Mouse (Mus musculus) lung, postnatal 25 days (tissue): ENCODE results near the gene Scml2.
"Not testable (repeated sequence)": the region's sequence is repeated elsewhere in the genome, so short reads cannot be mapped to it uniquely, and the experiment has no call there.

Source experiments
- DNase-seq: peaks from one replicate; pipeline ENCODE4 v3.0.0; 2022; ENCODE audit warnings: low spot score

Scml2 gene

GRCm38 (mm10) chrX:161116893-161117292 lies at the start of gene Scml2:
Gene Scml2, plus strand, starts transcription at chrX:161117193.
- DNase-seq: not testable (repeated sequence)

GRCm38 (mm10) chrX:161075576-161075975 lies 41.4 kb upstream of the Scml2 start:
- not testable (repeated sequence) for DNase-seq

GRCm38 (mm10) chrX:161162314-161163068 lies 45.5 kb downstream of the Scml2 start:
- DNase-seq: peak; percentile 19

- DNase-seq: no peak
Observed at GRCm38 (mm10) chrX:161163069-161163416, 46.0 kb downstream of the Scml2 start.

- DNase-seq: not testable (repeated sequence)
Observed at GRCm38 (mm10) chrX:161287156-161287555, 170.2 kb downstream of the Scml2 start, which contains the start of gene Gm15262. Gene Gm15262, plus strand, starts transcription at chrX:161287456.
